Mouse (Mus musculus): ENCODE measurements around the gene Mcl1.
A peak's percentile ranks its signal among the peaks of the same experiment; 100 is the strongest.
"Not testable (repeated sequence)": the region's sequence is repeated elsewhere in the genome, so short reads cannot be mapped to it uniquely, and the experiment has no call there.

Mcl1 gene

DNA sequence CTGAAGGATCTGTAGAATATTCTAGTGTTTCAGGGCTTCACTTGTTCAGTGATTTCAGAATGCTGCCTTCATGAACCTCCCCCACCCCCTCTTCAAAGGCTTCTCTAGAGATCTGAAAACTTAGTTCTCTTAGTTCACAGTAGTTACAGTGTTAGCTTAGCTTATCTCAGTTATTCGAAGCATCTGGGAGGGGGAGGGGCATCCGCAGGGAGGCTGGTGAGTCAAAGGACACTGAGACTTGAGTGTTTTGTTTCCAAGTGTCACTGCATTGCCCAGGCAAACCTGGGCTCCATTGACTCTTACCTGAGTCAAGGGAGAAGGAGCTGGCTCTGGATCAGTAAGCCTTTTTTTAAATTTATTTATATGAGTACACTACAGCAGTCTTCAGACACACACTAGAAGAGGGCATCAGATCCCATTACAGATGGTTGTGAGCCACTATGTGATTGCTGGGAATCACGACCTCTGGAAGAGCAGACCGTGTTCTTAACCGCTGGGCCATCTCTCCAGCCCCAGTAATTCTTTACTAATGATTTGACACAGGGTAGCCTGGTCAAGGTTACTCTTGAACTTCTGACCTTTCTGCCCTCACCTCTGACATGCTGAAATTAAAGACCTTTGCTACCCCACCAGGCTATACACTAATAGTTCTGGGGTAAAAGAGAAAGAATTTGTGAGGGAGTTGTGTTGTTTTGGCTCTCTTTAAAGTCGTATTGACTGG lies 7.7 kb downstream of the Mcl1 start:
- ATAC-seq (ENCODE audit: low TSS enrichment): no peak

DNA sequence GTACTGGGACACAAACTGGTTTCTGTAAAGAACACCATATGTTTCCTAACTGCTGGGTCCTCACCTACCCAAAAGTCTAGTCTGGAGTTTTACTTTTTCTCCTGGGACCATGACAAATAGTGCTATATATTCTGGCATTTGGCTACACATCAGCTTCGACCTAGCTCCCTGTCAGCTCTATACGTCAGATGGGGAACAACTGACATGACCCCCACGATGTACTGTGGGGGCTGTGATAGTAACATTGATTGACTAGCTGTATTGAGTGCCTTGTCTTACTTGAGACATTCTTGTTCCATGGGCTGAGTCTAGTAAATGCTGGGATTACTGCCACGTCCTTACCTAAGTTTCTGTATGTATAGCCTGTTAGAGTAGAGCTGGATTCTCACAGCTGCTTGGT lies 8.9 kb downstream of the Mcl1 start:
- ATAC-seq (ENCODE audit: low TSS enrichment): no peak

DNA sequence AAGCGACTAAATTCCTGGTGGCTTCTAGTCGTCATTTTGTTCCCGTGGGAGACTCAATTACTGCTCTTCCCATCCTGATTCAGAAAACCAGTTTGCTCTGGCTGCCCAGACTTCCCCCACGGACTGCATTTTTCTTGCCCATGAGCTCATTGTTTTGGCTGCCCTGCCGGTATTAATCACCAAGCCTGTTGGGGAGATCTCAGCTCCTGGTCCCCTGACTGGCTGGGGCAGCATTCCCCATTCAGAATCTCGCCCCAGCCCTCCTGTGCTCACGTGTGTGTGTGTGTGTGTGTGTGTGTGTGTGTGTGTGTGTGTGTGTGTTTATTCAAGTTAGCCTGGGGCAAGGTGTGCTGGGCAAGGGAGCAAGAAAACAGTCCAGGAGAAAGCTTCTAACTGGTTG lies 9.4 kb downstream of the Mcl1 start:
- peak; percentile 76 for ATAC-seq (ENCODE audit: low TSS enrichment)

DNA sequence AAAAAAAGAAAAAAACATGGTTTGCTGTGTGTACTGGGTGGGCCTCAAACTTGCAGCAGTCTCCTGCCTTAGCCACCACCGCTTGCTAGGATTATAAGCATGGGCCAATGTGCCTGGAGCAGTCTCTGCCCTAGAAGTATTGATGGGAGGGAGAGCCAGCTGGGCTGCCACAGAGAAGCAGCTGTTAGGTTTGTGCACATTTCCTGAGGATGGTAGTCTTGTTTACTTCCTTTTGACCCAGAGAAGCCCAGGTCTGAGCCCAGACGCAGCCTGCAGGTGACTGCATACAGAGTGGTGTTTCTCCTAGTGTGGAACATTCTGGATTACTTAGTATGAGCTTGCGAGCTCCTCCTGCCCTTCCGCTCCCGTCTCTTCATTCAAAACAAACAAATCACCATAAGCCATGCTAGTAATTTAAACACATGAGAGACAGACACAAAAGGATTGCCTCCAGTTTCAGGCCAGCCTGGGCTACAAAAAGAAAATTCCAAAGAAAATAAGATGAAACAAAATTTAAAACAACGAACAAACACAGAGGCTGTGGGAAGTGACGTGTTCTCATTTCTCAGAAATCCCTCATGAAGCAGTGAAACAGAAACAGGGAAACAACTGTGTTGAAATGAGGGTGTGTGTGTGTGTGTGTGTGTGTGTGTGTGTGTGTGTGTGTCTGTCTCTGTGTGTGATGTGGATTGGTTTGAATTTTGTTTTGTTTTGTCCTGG lies 10.2 kb downstream of the Mcl1 start:
- no peak for ATAC-seq (ENCODE audit: low TSS enrichment)

DNA sequence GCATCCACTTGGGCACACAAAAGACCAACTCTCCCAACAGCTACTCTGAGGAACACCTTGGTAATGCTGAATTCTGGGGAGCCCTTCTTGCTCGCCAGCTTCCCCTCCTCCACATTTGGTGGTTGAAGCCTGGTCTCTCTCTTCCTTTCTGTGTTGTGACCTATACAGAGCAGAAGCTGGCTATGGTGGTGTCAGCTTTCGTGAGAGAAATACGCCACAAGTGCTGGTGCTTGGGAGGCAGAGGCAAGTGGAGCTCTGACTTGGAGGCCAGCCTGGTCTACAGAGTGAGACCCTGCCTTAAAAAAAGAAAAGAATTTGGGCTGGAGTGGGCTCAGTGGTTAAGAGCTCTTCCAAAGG lies 10.7 kb downstream of the Mcl1 start:
- no peak for ATAC-seq (ENCODE audit: low TSS enrichment)

DNA sequence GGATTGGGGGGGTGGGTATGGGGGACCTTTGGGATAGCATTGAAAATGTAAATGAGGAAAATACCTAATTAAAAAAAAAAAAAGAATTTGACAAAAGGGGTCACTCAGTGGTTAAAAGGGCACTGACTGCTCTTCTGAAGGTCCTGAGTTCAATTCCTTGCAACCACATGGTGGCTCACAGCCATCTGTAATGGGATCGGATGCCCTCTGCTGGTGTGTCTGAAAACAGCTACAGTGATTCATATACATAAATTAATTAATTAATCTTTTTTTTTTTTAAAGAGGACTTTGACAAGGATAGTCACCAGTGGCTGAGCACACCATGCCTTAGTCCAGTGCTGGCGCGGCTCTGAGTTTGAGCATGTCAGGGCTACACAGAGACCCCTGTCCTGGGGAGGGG lies 11.8 kb downstream of the Mcl1 start:
- not testable (repeated sequence) for ATAC-seq (ENCODE audit: low TSS enrichment)

DNA sequence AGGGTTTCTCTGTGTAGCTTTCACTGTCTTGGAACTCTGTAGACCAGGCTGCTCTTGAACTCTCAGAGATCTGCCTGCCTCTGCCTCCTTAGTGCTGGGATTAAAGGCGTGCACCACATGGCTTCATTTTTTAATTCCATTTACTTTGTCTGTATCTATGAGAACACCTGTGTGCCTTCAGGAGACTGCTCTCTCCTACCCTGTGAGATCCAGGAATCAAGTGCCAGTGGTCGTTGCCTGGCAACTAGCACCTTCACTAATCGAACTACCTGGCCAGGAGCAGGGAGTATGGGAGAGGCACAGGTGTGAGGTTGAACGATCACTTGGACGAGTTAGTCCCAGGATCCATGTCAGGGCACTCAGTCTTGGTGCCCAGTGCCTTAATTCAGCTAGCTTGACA lies 12.6 kb downstream of the Mcl1 start:
- no peak for ATAC-seq (ENCODE audit: low TSS enrichment)

DNA sequence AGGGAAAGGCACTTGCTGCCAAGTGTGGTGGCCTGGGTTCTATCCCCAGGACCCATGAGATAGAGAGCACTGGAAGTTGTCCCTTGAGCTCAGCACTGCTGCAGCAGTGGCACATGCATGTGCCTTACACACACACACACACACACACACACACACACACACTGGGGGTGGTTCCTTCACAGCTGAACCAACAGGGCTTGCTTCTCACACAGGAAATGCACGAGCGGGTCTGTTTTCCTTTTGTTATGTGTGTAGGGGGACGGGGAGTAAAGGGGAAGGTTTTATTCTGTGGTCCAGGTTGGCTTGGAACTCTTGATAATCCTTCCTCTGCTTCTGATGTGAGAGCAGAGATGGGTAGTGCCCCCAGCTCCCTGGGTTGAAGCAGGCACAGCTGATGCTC lies 13.9 kb downstream of the Mcl1 start:
- ATAC-seq (ENCODE audit: low TSS enrichment): no peak

DNA sequence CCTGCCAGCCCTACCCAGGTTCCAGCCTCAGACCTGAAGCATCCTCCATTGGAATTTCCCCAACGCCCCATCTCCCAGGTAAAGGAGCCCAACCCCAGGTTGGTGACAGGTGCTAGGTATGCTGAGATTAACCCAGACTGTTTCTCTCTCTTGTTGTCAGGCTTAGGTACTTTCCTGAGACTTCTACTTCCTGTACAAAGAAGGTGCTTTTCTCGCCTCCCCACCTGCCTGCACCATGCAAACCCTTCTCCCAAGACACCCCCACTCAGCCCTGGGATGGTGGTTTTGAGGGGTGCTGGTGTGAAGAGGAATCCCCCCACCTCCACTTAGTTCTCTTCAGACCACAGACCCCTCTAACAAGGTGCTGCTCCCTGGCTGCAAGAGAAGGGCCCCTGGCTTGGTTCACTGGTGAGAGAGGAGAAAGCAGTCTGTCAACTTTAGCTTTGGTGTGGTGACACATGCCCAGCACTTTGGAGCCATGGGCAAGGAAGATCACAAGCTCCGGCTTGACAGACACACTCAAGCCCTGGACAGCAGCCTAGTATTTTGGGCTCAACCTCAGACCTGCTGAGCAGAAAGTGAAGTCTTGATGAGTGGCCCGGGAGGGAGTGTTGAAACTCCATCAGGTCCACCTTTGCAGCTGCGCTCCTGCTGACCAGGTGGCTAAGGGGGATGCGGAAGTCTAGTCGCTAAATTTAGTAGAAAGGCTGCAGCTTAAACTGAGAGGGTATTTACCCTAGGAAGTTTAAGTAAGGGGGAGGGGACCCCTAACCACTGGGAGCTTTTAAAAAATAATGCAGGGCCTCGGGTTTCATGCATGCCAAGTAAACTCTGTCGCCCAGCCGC lies 14.5 kb downstream of the Mcl1 start:
- no peak for ATAC-seq (ENCODE audit: low TSS enrichment)

DNA sequence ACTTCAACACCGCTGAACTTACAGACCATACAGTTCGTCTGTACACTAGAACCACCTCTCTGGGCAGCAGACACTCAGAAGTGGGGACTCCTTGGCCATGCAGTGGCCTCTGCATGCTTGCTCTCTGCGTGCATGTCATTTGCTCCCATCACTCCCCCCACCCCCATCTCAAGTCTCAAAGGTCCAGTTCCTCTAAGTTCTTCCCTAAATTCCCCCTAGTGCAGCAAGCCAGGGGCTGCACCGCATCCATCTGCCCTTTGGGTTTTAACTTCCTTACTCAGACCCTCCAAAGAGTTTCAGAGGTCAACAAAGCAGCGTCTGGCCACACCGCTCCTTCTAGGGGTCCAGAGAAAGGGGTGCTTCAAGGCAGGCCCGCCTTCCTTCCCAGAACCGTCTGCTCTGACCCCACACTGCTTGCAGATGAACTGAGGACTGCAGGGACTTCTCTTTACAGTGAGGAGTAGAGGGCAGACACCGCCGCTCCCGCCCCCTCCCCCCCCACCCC lies 15.2 kb downstream of the Mcl1 start:
- ATAC-seq (ENCODE audit: low TSS enrichment): no peak

DNA sequence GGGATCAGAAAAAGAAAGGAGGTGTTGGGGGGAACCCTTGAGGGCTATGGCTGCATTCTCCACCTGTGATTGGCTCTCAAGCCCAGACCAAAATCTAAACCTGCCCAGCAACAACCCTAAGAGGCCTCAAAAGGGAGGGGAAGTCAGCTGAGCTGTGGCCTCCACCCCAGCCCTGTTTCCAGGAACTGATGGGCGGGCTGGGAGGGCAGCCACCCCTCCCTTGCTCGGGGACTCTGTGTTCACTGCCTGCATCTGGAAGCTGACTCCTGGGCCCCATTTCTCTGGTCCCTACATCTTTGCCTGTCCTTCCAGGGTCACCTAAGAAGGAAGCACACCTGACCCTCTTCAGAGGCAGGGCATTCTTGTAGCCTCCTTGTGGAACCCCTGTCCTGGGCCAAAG lies 15.6 kb downstream of the Mcl1 start:
- ATAC-seq (ENCODE audit: low TSS enrichment): no peak

DNA sequence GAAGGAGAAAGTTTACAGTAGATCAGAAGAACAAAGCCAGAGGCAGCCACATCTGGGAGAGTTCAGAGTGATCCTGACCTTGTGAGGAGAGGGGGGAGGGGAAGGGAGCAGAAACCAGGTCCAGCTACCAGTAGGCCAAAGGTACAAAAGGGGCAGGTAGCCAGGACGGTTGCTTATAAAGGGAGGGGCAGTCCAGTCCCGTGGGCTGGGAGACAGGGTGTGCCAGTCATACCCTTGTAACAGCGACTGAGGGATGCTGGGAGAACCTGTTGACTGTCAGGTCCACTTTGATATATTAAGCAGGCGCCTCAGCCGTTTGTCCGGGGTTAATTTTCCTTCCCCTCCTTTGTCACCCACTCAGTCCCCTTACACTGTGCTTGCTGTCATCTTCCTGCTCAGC lies 16.2 kb downstream of the Mcl1 start:
- ATAC-seq (ENCODE audit: low TSS enrichment): no peak

DNA sequence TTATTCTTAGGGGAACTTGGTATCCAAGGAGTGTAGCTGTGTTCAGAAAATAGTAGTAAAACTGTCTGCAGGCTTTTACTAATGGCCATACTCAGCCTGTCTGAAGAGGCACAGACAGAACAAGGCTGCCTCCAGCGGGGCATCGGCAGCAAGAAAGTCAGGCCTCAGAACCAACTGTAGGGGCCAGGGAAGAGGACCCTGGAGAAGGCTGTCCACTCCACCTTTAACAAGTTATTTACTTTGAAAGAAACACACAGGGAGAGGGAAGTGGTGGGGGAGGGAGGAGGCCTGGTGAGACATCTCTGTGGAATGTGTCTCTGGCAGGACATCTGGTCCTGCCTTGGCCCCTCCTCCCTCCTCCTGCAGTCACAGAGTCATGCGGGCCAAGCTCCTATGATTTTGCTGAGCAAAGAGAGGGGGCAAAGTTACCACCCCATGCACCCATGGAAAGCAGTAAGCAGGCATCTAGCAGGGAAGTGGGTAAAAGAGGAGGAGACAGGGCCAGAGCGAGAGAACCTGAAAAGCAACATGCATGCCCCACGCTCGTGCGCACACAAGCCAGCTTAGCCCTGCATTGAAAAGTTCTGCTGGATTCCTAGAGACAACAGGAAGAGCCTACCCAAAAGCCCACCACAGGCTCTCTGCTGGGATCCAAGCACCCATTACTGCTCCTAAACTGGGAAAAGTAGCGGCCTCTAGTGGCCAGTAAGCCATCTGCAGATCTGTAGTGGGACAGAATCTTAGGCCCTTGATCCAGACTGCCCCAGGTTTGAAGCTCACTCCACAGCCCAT lies 16.9 kb downstream of the Mcl1 start:
- peak; percentile 65 for ATAC-seq (ENCODE audit: low TSS enrichment)

DNA sequence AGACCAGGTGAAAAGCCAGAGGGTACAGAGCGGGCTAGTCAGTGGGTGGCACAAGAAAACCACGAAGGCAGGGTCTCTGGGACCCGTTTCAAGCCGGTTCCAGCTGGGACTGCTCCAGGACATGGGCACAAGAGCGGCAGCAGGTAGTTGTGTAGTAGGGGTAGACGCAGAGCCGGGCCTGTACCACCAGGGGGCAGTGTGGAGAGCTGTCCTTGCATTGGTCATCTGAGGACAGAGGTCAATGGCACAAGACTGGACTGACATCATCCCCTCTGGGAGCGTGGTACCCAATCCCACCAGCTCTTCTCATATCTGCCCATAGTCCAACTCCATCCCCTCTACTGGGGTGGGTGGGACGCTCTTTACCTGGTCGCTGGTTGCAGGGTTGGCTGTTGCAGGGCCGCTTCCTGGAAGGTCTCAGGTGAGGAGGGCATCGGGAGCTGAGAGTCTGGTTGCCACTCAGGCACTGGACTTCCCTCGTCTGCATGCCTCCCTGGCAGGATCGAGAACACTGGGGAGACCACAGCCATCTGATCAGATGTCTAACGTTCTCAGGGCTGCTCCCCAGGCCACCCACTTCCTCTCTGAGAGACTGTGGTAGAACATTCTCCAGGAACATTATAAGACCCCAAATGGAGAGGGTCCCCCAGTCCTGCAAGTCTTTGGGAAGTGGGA lies 18.3 kb downstream of the Mcl1 start:
- ATAC-seq (ENCODE audit: low TSS enrichment): 0 out of 2 replicates have a peak, but pooled peaks have one; percentile 18

DNA sequence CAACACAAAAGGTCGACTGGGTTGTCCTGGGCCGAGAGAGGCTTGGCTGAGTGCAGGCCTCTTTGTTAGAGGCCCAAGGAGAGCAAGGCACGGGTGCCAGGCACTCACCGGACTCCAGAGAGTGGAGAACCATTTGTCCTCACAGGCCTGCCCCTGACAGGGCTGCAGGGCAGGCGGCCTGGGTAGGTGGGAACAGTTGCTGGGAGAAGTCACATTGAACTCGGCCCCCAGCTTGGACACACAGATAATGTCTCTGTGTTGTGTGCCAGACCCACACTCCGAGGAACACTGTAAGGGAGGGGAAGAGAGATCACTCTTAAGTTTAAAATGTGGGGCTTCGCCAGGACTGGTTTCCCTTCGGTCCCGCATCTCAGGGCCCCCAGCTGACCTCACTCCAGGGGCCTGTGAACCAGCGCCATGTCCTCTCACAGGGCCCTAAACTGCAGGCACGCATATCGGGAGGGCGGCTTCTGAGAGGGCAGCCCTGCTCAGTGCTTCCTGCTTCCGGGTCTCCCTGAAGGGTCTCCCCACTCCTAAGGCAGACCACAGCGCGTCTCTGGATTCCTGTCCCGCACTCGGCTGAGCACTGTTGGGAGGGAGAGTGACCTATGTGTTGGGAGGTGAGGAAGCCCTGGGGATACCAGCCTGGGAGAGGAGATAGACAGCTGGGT lies 19.0 kb downstream of the Mcl1 start:
- no peak for ATAC-seq (ENCODE audit: low TSS enrichment)

DNA sequence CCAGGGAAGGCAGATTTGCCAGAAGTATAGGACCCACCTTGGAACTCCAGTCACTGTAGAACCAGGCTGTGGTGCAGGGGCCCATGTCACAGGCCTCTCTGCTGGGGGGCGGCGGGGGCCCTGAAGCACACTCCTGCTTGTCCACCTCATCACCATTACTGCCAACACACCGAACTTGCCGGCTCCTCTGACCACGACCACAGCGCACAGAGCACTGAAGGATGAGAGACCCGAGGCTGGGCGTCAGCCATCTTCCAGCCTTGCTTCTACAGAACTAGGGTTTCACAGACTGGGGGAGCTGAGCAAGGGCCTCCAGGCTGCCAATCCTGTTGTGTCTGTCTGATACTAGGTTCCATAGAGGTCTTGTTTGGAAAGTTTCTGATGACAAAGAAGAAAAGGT lies 21.0 kb downstream of the Mcl1 start:
- no peak for ATAC-seq (ENCODE audit: low TSS enrichment)

DNA sequence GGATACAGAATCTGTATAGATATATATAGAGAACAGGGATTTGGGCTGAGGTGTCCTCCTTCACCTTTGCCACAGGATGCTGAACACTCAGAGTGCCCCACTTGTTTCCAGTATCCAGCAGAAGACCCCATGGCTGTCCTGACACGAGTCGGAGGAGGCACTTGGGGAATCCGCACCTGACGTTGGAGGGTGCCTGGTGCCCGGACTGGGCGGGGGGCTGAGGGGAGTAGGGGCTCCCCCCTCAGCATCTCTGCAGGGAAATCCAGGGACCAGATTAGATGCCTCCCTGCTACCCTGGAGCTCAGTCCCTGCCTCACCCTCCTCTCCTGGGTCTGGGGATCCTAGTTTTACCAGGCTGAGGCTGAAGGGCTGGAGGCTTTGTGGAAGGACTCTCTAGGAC lies 22.1 kb downstream of the Mcl1 start:
- no peak for ATAC-seq (ENCODE audit: low TSS enrichment)

DNA sequence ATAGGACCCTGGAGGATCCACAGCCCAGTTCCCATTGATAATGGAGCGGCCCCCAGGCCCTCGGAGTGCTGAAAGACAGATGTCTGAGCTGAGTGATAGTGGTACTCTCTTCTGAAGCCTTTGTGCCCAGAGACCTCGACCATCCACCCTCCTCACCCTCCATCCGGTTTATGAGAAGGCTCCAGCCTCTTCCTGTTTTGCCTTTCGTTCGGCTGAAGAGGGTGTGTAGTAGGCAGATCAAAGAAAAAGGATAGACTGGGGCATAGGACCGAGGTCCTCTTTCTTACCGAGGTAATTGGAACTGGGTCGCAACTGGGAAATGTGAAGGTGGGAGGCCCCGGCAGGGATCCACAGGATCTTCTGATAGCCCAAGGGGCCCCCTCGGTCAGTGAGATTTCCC lies 22.8 kb downstream of the Mcl1 start:
- ATAC-seq (ENCODE audit: low TSS enrichment): no peak

DNA sequence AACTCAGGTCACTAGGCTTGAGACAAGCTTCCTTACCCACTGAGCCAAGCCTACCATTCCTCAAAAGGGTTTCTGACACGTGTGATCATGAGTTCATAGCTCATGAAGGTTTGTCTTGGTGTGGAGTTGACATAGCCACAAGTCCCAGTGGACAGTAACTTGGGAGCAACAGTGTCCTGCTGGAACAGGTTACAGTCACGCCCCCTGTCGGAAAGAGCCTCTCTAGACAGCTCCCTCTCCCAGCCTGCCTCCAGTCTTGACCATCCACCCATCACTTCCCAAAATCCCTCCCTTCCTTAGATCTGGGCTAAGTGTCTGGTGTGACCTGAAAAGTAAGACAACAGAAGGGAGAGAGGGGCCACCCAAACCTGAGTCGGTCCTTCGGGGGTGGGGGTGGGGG lies 24.3 kb downstream of the Mcl1 start:
- no peak for ATAC-seq (ENCODE audit: low TSS enrichment)

DNA sequence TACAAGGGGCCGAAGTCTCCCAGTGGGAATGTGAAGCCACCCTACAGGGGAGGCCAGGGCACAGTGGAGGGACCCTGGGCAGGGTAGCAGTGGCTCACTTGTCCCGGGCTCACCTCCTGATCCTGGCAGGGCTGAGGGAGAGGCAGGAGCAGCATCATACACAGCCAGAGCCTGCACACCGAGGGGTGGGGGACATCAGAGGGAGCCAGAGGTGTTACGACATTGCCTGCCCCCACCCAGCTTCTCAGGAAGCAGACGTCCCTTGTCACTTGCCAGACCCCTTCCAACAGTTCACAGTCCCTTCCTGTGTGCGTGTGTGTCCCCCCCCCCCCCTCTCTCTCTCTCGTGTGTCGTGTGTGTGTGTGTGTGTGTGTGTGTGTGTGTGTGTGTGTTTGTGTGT lies 26.3 kb downstream of the Mcl1 start:
- no peak for ATAC-seq (ENCODE audit: low TSS enrichment)

DNA sequence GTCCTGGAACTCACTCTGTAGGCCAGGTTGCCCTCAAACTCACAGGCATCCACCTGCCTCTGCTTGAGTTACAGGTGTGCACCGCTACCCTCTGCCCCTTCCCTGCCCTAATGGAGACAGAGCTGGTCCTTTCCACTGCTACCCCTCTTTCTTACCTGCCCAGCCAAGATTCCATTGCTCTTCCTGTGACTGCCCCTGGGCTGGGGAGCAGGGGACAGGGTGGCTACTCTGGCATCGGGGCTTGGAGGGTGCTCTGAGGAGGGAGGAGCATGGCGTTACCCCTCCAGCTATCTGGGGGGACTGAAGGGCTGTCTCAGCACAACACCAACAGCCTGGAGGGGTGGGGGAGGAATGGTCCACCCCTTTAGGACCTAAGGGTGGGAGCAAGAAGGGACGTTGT lies 26.7 kb downstream of the Mcl1 start:
- no peak for ATAC-seq (ENCODE audit: low TSS enrichment)

Data from frontal cortex, adult (tissue).